Mouse (Mus musculus) T-helper 1 cell (primary cell): Measurements from ENCODE around the gene Tchp.

Experiments
- in situ Hi-C: fragments of 300-600 bp; cut with MboI, MseI; formaldehyde crosslinking; loops from one replicate; pipeline ENCODE4 v1.15.1; 2025; ENCODE audit warnings: high pct_unique_total_duplicates

The Tchp gene

GRCm38 (mm10) chr5:114707265-114708068, at the start of gene Tchp:
Gene Tchp (plus strand): TSS chr5:114707760.
- in situ Hi-C loops, result no loop called here

DNA sequence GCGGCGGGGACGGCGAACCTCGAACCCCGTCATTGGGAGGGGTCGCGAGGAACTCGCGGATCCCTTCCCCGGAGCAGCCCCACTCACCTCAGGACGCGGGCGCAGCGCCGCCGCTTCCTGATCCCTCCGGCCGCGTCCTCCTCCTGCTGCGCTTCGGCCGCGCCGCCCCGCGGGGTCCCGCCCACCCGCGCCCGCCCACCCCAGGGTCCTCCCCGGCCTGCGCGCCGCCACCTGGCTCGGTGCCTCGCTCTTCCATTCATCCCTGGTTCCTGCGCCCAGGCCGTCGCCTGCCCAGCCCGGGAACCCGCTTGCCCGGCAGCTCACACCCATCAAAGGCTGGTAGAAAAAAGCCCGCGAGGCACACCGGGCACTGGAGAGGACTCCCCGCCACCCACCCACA, 49.3 kb upstream of the Tchp start, which contains the start of gene Trpv4:
TSS of gene Trpv4 (minus strand) at position 167 of the 400 bp plus-strand sequence.
- in situ Hi-C loops, result no loop called here

DNA sequence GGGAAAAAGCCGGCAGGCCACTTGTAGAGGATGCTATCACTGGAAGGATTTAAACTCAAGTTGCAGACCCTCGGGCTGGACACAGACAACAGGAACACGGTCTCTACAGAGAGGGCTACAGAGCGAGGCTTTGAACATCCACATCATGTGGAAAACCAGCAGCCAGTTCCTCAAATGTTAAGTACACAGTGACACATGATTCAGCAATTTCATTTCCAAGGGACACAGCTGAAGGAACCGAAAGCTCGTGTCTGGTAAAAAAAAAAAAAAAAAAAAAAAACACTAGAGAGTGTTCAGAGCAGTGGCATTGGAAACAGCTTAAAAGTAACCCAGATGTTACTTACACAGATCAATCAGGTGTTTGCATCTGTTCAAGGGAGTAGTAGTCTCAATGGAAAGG, 46.5 kb upstream of the Tchp start:
- in situ Hi-C loops, result no loop called here

DNA sequence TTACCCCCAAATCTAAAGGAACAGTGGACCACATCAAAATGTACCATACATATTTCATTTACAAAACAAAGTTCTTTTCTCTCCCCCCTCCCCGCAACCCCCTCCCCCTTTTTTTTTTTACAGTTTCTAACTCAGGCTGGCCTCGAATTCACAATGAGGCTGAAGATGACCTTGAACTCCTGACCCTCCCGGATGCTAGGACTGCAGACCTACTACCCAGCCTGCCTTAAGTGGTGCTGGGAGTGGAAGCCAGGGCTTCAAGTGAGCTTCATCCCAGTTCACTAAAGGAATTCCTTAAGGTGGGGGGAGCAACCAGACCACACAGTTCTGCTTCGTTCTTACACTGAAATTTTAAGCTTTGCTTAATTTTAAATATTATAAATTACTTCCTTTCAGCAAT, 43.4 kb upstream of the Tchp start:
- in situ Hi-C loops, result no loop called here

DNA sequence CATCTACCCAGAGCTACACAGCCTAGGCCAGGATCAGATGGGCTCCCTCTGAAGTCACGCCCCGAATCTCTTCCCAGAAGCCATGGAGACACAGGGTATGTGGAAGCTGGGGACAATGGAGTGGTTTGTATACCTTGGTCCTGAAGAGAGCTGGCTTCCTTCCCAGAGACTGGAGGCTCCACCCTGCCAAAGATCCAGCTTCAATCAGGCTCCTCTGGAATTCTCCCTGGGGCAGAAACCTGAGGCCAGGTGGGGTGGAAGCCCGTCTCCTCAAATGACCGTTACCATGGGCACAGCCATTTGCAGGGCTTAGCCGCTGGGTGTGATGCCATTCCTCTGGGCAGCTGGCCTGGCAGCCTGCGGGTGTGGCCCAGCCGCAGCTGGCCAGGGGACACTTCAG, 42.8 kb upstream of the Tchp start:
- in situ Hi-C loops, result no loop called here

- in situ Hi-C loops, result no loop called here
Measured at GRCm38 (mm10) chr5:114666659-114667058, 40.9 kb upstream of the Tchp start.

DNA sequence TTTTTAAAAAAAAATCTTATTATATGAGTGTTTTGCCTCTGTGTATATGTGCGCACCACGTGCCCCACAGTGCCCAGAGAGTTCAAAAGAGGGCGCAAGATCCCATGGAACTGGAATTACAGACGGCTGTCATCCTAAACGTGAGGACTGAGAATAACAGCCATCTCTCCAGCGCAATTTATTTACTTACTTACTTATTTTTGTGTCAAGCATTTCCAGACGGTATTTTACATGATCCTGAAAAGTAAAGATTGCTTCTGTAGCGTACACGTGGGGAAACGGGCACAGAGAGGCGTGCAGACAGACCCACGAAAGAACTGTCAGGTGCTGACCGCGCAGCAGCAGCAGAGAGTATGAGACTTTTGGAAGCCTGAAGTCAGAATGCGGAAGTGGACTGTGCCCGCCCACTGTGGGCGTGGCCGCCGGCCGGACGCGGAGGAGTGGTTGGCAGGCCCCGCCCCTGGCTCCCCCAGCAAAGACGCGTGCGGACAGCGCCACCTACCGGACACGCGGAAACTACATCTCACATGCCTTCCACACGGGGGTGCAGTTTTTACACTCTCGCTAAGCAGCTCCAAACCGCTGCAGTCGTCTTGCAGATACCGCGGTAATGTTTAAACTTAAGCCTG, 40.2 kb upstream of the Tchp start:
- in situ Hi-C loops, result no loop called here

GRCm38 (mm10) chr5:114669014-114669413, 38.5 kb upstream of the Tchp start:
- in situ Hi-C loops, result no loop called here

DNA sequence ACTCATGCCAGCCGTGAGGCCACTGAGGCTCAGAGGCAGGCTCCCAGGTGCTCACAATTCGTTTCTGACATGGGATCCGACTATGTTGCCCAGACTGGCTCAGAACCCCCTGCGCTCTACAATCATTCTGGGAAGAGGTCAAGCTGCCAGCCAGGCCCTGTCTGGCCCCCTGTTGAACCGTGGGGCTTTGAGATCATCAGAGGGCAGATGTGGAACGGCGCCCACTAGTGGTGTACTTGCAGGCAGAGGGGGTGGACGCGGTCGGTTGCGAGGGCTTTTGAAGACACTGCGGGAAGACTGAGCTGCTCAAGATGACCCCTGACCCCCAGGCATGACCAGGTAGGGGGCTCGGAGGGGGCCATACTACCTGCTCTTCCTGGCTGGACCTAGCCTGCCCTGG, 34.4 kb upstream of the Tchp start:
- in situ Hi-C loops, result no loop called here

- in situ Hi-C loops, result no loop called here
Measured at GRCm38 (mm10) chr5:114674594-114674993, 33.0 kb upstream of the Tchp start.

DNA sequence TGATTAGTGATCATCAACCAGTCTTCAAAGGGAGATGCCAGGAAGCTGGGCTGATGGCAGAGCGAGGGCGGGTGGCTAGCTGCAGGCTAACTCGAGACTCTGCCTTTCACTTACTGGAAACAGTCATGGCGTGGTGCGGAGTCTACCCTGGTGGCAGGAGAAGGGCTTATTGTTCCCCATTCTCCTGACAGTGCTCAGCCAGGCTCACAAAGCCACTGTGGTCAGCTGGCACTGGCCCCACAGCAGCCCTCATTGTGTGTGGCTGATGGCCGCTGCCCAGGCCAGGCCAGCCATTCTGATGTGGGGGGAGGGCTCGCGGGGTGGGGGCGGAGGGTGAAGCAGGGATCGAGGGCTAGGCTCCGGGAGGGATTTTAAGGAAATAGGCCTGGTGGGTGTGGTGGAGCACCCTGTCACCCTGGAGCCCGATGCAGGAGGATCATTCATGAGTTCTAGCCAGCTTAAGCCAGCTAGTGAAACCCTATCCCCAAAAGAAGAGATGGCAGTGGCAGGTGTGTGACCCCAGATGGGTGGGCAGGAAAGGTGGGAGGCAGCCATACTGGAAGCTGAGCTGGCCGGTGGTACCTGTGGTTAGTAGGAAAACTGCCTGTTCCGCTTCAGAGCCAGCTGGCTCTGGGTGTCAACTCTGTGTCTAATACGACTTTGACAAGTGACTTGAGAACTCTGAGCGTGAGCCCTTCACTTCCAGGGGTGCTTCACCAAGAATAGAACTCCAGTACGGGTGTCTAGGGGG, 27.5 kb upstream of the Tchp start:
- in situ Hi-C loops, result no loop called here

- in situ Hi-C loops, result no loop called here
Measured at GRCm38 (mm10) chr5:114680676-114681285, 26.8 kb upstream of the Tchp start.

DNA sequence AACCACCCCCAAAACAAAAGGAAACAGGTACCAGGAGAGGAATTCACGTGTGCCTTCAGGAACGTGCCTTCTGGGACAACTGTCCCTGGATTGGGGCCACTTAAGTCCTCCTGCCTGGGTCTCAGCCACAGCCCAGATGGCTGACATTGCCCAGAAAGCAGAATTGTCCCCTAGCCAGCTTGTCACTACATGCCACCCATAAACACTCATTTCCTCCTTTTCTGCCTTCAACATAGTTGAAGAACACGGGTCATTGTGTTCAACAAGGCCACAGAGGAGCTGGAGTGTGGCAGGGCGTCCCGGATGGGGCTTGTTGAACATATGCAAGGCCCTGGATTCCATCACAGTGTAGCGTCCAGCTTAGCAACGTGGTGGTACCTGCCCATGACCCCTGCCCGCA, 25.8 kb upstream of the Tchp start:
- in situ Hi-C loops, result no loop called here

DNA sequence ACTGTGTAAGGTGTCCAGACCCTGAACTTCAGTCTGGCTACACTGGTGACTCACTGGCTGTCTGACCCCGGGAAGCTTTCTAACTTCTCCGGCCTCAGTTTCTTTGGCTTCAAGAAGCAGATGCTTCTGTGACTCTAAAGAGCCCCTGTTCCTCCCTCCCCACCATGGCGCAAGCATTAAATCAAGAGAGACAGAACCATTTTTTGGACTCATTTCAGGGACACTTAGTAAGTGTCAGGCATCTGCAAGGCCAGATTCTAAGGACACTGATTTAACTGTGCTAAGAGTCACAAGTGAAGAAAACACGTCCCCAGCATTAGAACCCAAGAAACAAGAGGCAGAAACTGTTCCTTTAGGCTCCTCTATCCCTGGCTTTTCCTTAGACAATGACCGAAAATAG, 21.6 kb upstream of the Tchp start:
- in situ Hi-C loops, result no loop called here

DNA sequence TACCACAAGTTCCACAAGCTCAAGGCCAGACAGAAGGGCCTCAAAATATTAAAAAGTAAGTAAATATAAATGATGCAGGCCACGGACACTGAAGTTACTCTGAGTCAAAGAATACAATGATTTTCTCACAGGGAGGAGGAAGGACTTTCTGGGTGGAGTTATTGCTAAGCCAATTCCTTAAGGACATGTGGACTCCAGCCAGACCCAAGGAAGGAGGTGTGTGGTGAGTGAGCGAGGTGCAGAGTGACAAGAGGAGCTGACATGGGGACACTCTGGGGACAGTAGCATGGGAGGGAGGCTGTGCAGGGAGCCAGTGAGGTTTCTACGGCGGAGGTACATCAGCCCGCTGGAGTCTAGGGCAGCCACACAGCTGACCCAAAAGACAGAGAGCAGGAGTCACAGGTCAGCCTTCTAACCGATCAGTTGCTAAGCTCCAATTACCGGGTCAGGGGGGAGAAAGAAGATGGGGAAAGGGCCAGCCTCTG, 20.8 kb upstream of the Tchp start:
- in situ Hi-C loops, result no loop called here

DNA sequence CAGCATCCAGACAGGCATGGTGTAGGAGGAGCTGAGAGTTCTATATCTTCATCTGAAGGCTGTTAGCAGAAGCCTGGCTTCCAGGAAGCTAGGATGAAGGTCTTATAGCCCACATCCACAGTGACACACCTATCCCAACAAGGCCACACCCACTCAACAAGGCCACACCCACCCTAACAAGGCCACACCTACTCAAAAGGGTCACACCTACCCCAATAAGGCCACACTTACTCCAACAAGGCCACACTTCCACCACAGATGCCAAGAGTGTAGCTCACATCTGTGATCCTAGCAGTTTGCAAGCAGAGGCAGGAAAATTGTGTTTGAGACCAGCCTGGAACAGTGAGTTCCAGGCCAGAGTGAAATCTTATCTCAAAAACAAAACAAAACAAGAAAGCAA, 19.7 kb upstream of the Tchp start:
- in situ Hi-C loops, result no loop called here

GRCm38 (mm10) chr5:114688703-114689102, 18.9 kb upstream of the Tchp start:
- in situ Hi-C loops, result no loop called here

DNA sequence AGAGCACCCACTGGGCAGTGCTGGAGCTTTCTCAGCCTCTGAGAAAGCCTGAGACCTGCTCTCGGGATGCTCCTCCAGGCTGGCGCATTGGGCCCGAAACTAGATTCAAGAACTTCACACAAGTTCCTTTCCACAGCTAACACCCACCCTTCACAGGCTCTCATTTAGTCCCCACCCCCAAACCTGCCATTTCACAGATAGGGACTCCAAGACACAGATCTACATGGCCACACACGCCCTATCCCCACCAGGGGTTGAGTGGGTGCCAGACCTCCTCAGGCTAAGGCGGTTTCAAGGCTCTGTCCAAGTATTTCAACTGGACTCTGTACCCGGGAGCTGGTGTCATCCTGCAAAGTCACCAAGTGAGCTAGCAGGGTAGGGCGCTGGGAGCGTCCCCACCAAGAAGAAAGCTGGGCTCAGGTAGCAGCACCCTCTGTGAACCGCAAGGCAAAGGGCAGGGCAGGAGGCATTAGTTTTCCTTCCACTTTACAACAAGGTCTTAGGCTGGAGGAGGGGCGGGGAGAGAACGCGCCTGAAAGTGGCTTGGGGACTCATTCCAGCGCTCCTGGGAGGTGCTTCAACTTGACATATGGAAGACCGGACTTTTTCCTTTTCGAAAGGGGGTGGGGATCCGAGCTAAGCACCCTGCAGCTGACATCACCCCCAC, 17.7 kb upstream of the Tchp start:
- in situ Hi-C loops, result no loop called here

DNA sequence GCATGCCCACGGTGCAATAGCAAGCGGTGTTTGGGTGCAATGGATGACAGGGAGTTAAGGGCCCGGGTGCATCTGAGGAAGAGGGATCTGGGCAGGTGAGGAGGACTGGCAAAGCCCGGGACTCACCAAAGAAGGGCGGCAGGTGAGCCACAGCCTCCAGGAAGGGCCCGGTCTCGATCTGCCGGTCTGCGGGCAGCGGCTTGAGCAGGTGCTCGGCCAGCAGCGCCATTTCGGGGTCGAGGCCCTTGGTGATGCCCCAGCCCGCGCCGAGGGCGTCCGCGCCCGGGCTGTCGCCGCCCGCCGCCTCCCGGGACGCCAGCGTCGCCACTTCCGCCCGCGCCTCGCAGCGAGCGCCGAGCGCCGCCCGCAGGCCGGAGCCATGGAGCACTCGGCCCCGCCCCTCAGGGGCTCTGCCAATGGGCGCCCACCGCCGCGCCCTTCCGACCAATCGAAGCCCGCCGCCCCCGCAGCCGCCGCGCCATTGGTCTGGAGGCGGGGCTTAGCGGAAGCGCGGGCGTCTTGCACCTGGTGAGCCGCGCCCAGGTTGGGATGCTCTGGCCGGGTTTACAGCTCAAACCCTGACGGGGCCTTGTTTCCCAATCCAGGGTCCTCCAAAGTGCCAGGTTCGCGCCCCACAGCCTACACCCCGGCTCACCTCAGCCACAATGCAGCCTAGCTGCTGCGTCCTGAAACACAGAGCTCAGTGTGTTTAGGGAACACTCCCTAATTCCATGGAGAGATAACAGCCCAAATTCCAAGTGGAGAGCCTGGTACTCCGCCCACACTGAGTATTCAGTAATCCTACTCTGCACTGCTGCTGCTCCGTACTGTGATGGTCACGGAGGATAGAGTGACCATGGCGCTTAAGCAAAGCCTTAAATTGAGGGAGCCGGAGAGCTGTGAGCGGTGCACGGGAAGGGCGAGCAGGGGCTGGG, 16.7 kb upstream of the Tchp start, which contains the start of gene Gltp:
TSS of gene Gltp (minus strand) at position 352 of the 935 bp plus-strand sequence.
- in situ Hi-C loops, result no loop called here

GRCm38 (mm10) chr5:114695775-114696174, 11.8 kb upstream of the Tchp start:
- in situ Hi-C loops, result no loop called here
